Mouse (Mus musculus) hindbrain, embryonic 11.5 days (tissue): Measurements from ENCODE around the gene Angpt4. TPM values are rescaled to one million over a fixed set of nuclear protein-coding genes. Genes with fewer than 3 reads are reported as not detected.

Source experiments
- ATAC-seq: fragments of 200-750 bp; cut with Nextera tagmentation; 2 replicates; pipeline ENCODE4 v1.8.0; 2017; ENCODE audit warnings: mild to moderate bottlenecking, moderate TSS enrichment, moderate library complexity; ENCODE audit not compliant: low FRiP score
- DNase-seq: peaks from one replicate; pipeline ENCODE4 v3.0.0-alpha.2; 2015; ENCODE audit warnings: low spot score
- H3K27ac ChIP-seq: fragments of 300-500 bp; sonication (generic); 2 replicates; pipeline ENCODE4 v1.5.1; 2014; ENCODE audit warnings: mild to moderate bottlenecking, low read depth, low read length
- H3K27me3 ChIP-seq: fragments of 300-500 bp; sonication (generic); 2 replicates; pipeline ENCODE4 v1.6.1; 2014; ENCODE audit warnings: mild to moderate bottlenecking, low read length, moderate library complexity, mixed read lengths; ENCODE audit not compliant: control insufficient read depth, insufficient read depth
- H3K36me3 ChIP-seq: fragments of 300-500 bp; sonication (generic); 2 replicates; pipeline ENCODE4 v1.6.1; 2014; ENCODE audit warnings: mild to moderate bottlenecking, low read length, moderate library complexity, mixed read lengths; ENCODE audit not compliant: control insufficient read depth, insufficient read depth
- H3K4me1 ChIP-seq: fragments of 300-500 bp; sonication (generic); replicated peaks from 2 replicates; pipeline ENCODE4 v1.6.1; 2014; ENCODE audit warnings: low read length, mixed read lengths; ENCODE audit not compliant: control insufficient read depth, insufficient read depth
- H3K4me2 ChIP-seq: fragments of 300-500 bp; sonication (generic); replicated peaks from 2 replicates; pipeline ENCODE4 v1.6.1; 2014; ENCODE audit warnings: mild to moderate bottlenecking, low read depth, low read length
- H3K4me3 ChIP-seq: fragments of 300-500 bp; sonication (generic); 2 replicates; pipeline ENCODE4 v1.5.1; 2014; ENCODE audit warnings: low read depth, low read length
- H3K9ac ChIP-seq: fragments of 300-500 bp; sonication (generic); 2 replicates; pipeline ENCODE4 v1.6.1; 2014; ENCODE audit warnings: low read depth, low read length
- H3K9me3 ChIP-seq: fragments of 300-500 bp; sonication (generic); 2 replicates; pipeline ENCODE4 v1.6.1; 2016; ENCODE audit warnings: low read length; ENCODE audit not compliant: control insufficient read depth
- WGBS: fragments of 180-500 bp; shearing (Covaris S2); extraction: QIAGEN DNeasy Blood & Tissue Kit; methylation state at CpG from one replicate; pipeline ENCODE4 v1.1.7; 2014; 5-methylcytosine and 5-hydroxymethylcytosine counted together
- polyA plus RNA-seq: library from polyadenylated mRNA; unstranded; fragments of >200 nt; fragmentation: Nextera tagmentation; extraction: Ambion mirVana; gene quantifications from 2 replicates; pipeline ENCODE4 v1.2.1, GENCODE M21; 2014

Gene Angpt4
- polyA plus RNA-seq, 1 experiment from 2014 or later, result 0.23 TPM

GRCm38 (mm10) chr2:151962474-151962873, 51.5 kb downstream of the Angpt4 start:
- Histone ChIP-seq H3K27me3 (no peaks in the 10 kb centered on the region; the same call in 1 of the 2 replicates), H3K4me2 (no peak overlapping the region), H3K27ac (0 out of 2 replicates have a peak overlapping the region, but pooled peaks have one; percentile 24), H3K4me3 (no peak overlapping the region), H3K4me1 (peaks cover 11% of the 10 kb centered on the region), H3K9me3 (no peaks in the 10 kb centered on the region), H3K9ac (no peak overlapping the region), H3K36me3 (no peaks in the 10 kb centered on the region)
- ATAC-seq (no peak), DNase-seq (no peak)
- WGBS, result 72% methylated on average over 10 of the region's 10 CpGs

- Histone ChIP-seq H3K4me3 (no peak overlapping the region), H3K27ac (no peak overlapping the region), H3K4me1 (peaks cover 11% of the 10 kb centered on the region), H3K9ac (no peak overlapping the region), H3K4me2 (no peak overlapping the region), H3K36me3 (no peaks in the 10 kb centered on the region), H3K27me3 (no peaks in the 10 kb centered on the region; the same call in 1 of the 2 replicates), H3K9me3 (no peaks in the 10 kb centered on the region)
- 83% methylated on average over 5 of the region's 5 CpGs for WGBS
- DNase-seq (no peak), ATAC-seq (no peak)
Measured at GRCm38 (mm10) chr2:151963319-151963718, 52.3 kb downstream of the Angpt4 start.

DNA sequence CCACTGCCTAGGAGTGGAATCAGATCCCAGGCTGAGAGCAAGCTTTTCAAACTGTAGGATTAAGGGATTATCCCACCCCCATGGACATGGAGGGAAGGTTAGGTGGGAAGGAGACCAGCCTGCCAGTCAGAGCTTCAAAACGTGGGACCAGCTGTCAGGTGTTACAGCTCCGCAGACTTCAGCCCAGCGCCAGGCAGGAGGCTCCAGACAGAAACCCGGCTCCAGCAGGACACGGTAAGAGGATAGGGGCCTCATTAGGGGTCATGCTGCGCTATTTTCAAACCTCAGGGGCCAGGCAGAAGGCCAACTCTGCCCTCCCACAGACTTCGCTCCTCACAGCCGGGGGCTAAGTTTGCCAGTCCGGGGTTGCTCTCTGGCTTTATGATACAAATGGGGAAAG, 53.0 kb downstream of the Angpt4 start:
- H3K27ac ChIP-seq, result no peak overlapping the region
- no peak overlapping the region for H3K9ac ChIP-seq
- H3K4me2 ChIP-seq, result no peak overlapping the region
- DNase-seq (peak; percentile 28), ATAC-seq (no peak)
- 4% methylated on average over 9 of the region's 9 CpGs for WGBS
- H3K36me3 ChIP-seq, result no peaks in the 10 kb centered on the region
- no peaks in the 10 kb centered on the region; the same call in 1 of the 2 replicates for H3K27me3 ChIP-seq
- no peaks in the 10 kb centered on the region for H3K9me3 ChIP-seq
- peaks cover 15% of the 10 kb centered on the region for H3K4me1 ChIP-seq
- H3K4me3 ChIP-seq, result no peak overlapping the region

DNA sequence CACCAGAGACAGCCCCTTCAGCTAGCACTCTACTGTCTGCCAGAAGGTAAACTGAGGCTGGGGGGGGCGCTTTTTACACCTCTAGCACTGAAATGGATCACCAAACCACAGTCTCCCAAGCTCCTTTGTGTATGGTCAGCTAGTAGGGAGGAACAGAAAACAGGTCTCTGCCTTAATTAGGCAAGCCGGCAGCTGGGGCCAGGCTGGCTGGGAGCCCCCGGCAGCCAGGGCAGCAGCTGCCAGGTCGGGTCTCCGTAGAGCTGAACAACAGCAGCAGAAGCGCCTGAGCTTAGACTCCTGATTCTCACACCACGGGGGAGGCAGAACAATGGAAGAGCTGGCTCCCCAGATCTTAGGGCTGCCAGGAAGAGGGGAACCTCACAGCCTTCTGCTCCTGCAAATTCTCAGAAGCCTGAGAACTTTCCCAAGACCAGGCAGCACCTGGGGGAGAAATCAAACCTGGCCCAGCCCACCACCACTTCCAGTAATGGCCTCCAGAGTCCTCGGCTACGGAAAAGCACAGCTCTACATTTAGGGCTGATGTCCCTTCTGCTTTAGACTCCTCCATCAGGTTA, 56.3 kb downstream of the Angpt4 start:
- ATAC-seq (peak; percentile 15; the same call in 1 of the 2 replicates), DNase-seq (peak; percentile 75)
- peak overlapping the region; percentile 83 for H3K27ac ChIP-seq
- H3K4me3 ChIP-seq, result no peak overlapping the region; the same call in 1 of the 2 replicates
- peak overlapping the region; percentile 12; the same call in 1 of the 2 replicates for H3K9ac ChIP-seq
- peak overlapping the region; percentile 84 for H3K4me2 ChIP-seq
- H3K36me3 ChIP-seq, result no peaks in the 10 kb centered on the region
- peaks cover 25% of the 10 kb centered on the region for H3K4me1 ChIP-seq
- no peaks in the 10 kb centered on the region; the same call in 1 of the 2 replicates for H3K27me3 ChIP-seq
- WGBS, result 21% methylated on average over 9 of the region's 9 CpGs
- no peaks in the 10 kb centered on the region for H3K9me3 ChIP-seq

DNA sequence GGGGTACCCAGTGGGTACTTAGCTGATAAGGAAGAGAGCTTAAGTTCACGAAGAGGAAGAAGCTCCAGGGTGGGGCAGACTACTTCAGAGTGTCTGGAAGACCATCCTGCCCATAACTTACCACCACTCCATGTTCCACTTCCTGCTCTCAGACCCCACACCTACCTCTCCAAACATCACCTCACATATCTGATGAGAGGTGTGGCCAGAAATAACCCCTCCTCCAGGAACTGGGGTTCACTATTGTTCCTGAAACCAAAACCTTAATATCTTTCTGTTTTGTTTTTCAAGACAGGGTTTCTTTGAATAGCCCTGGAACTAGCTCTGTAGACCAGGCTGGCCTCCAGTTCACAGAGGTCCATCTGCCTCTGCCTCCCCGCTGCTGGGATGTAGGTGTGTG, 56.8 kb downstream of the Angpt4 start:
- Histone ChIP-seq H3K9ac (peak overlapping the region; percentile 12; the same call in 1 of the 2 replicates), H3K4me1 (peaks cover 27% of the 10 kb centered on the region), H3K9me3 (no peaks in the 10 kb centered on the region), H3K27ac (peak overlapping the region; percentile 83), H3K36me3 (no peaks in the 10 kb centered on the region), H3K4me2 (peak overlapping the region; percentile 84), H3K27me3 (no peaks in the 10 kb centered on the region; the same call in 1 of the 2 replicates), H3K4me3 (peak overlapping the region; percentile 46; the same call in 1 of the 2 replicates)
- ATAC-seq (no peak), DNase-seq (no peak)
- 81% methylated on average over 2 of the region's 2 CpGs for WGBS

DNA sequence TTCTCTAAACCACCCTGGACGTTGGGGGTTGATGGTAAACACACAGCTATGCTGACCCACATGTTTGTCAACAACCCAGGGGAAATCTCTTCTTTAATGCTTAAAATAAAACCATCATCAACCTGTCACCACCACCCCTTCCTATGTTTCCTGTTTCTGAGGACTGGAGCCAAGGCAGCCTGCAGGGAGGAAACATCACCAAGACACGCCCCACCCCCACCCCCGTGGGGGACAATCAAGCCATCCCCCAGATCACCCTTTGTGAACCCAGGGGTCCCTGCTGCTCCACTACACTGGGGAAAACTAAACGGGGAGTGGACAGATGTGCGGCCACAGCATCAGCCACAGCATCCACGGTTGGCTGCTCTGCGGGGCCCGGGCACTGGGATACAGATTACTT, 57.4 kb downstream of the Angpt4 start:
- Histone ChIP-seq H3K4me3 (peak overlapping the region; percentile 46), H3K27ac (peak overlapping the region; percentile 83), H3K4me1 (peaks cover 29% of the 10 kb centered on the region), H3K9me3 (no peaks in the 10 kb centered on the region), H3K4me2 (peak overlapping the region; percentile 84), H3K9ac (peak overlapping the region; percentile 25; the same call in 1 of the 2 replicates), H3K27me3 (no peaks in the 10 kb centered on the region; the same call in 1 of the 2 replicates), H3K36me3 (no peaks in the 10 kb centered on the region)
- WGBS, result 75% methylated on average over 8 of the region's 8 CpGs
- ATAC-seq, result no peak
- no peak for DNase-seq

- no peaks in the 10 kb centered on the region; the same call in 1 of the 2 replicates for H3K27me3 ChIP-seq
- H3K36me3 ChIP-seq, result no peaks in the 10 kb centered on the region
- WGBS, result 82% methylated on average over 7 of the region's 7 CpGs
- H3K4me3 ChIP-seq, result peak overlapping the region; percentile 46
- no peaks in the 10 kb centered on the region for H3K9me3 ChIP-seq
- DNase-seq (no peak), ATAC-seq (no peak)
- peak overlapping the region; percentile 84 for H3K4me2 ChIP-seq
- peak overlapping the region; percentile 89 for H3K9ac ChIP-seq
- H3K4me1 ChIP-seq, result peaks cover 26% of the 10 kb centered on the region
- H3K27ac ChIP-seq, result peak overlapping the region; percentile 83; the same call in 1 of the 2 replicates
Measured at GRCm38 (mm10) chr2:151968986-151969385, 58.0 kb downstream of the Angpt4 start.

GRCm38 (mm10) chr2:151969396-151969795, 58.4 kb downstream of the Angpt4 start:
- Histone ChIP-seq H3K4me2 (peak overlapping the region; percentile 84), H3K4me3 (peak overlapping the region; percentile 46), H3K36me3 (no peaks in the 10 kb centered on the region), H3K9me3 (no peaks in the 10 kb centered on the region), H3K27ac (no peak overlapping the region), H3K27me3 (no peaks in the 10 kb centered on the region; the same call in 1 of the 2 replicates), H3K9ac (peak overlapping the region; percentile 89), H3K4me1 (peaks cover 22% of the 10 kb centered on the region)
- 94% methylated on average over 6 of the region's 6 CpGs for WGBS
- no peak for ATAC-seq
- DNase-seq, result no peak
